Mouse (Mus musculus) midbrain, embryonic 16.5 days (tissue): ENCODE results near the gene Prkce. TPM values are rescaled to one million over a fixed set of nuclear protein-coding genes. Genes with fewer than 3 reads are reported as not detected.

Source experiments
- ATAC-seq: fragments of 200-750 bp; cut with Nextera tagmentation; 2 replicates; pipeline ENCODE4 v1.8.0; 2017; ENCODE audit warnings: moderate TSS enrichment
- H3K27ac ChIP-seq: fragments of 300-500 bp; sonication (generic); 2 replicates; pipeline ENCODE4 v1.5.1; 2014; ENCODE audit warnings: mild to moderate bottlenecking, low read length, mixed read lengths
- H3K27me3 ChIP-seq: fragments of 300-500 bp; sonication (generic); 2 replicates; pipeline ENCODE4 v1.6.1; 2014; ENCODE audit warnings: low read depth, low read length, mixed read lengths; ENCODE audit not compliant: control insufficient read depth, insufficient read depth
- H3K36me3 ChIP-seq: fragments of 300-500 bp; sonication (generic); 2 replicates; pipeline ENCODE4 v1.6.1; 2014; ENCODE audit warnings: mild to moderate bottlenecking, low read length, moderate library complexity, mixed read lengths; ENCODE audit not compliant: control insufficient read depth, insufficient read depth
- H3K4me1 ChIP-seq: fragments of 300-500 bp; sonication (generic); 2 replicates; pipeline ENCODE4 v1.6.1; 2014; ENCODE audit warnings: mild to moderate bottlenecking, low read length, mixed read lengths; ENCODE audit not compliant: control insufficient read depth, insufficient read depth
- H3K4me2 ChIP-seq: fragments of 300-500 bp; sonication (generic); 2 replicates; pipeline ENCODE4 v1.6.1; 2014; ENCODE audit warnings: mild to moderate bottlenecking, low read length, mixed read lengths
- H3K4me3 ChIP-seq: fragments of 300-500 bp; sonication (generic); 2 replicates; pipeline ENCODE4 v1.5.1; 2014; ENCODE audit warnings: low read depth, mild to moderate bottlenecking, low read length, moderate library complexity, mixed read lengths
- H3K9ac ChIP-seq: fragments of 300-500 bp; sonication (generic); 2 replicates; pipeline ENCODE4 v1.6.1; 2014; ENCODE audit warnings: low read depth, low read length, mixed read lengths
- H3K9me3 ChIP-seq: fragments of 300-500 bp; sonication (generic); replicated peaks from 2 replicates; pipeline ENCODE4 v1.6.1; 2014; ENCODE audit warnings: mild to moderate bottlenecking, low read length, mixed read lengths; ENCODE audit not compliant: control insufficient read depth, poor library complexity, severe bottlenecking
- WGBS: fragments of 180-500 bp; shearing (Covaris S2); extraction: QIAGEN DNeasy Blood & Tissue Kit; methylation state at CpG from one replicate; pipeline ENCODE4 v1.1.7; 2014; 5-methylcytosine and 5-hydroxymethylcytosine counted together
- polyA plus RNA-seq: library from polyadenylated mRNA; unstranded; fragments of >200 nt; fragmentation: Nextera tagmentation; extraction: Ambion mirVana; gene quantifications from 2 replicates; pipeline ENCODE4 v1.2.1, GENCODE M21; 2015

Prkce gene
- polyA plus RNA-seq, 1 experiment from 2014 or later = 41.5 TPM

- whole genome bisulfite sequencing = 94% methylated on average over 3 of the region's 3 CpGs
- H3K4me1 ChIP-seq = peaks cover 9% of the 10 kb centered on the region
- no peak for ATAC-seq
- H3K9ac ChIP-seq = no peak overlapping the region
- H3K27ac ChIP-seq = no peak overlapping the region
- no peaks in the 10 kb centered on the region for H3K9me3 ChIP-seq
- H3K36me3 ChIP-seq = no peaks in the 10 kb centered on the region
- no peaks in the 10 kb centered on the region for H3K27me3 ChIP-seq
- H3K4me3 ChIP-seq = no peak overlapping the region
- H3K4me2 ChIP-seq = no peak overlapping the region
Measured at GRCm38 (mm10) chr17:86360849-86361248, 193.3 kb downstream of the Prkce start.

DNA sequence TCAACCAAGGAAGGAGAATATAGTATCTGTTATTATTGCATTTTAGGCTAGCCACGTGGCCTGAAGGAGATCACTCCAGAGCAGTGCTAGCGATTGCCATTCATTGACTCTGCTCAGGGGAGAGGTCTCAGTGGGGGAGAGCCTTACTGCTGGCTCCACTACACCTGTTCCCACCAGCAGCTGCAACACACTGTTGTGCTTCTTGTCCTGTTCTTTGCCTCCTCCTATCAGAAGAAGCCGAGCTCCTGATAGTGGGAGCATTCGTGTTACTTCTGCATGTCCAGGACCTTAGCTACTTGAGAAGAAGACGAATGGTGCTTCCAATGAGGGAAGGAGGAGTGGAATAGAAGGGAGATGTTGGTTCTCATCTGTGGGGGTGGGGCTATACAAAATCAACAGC lies 195.8 kb downstream of the Prkce start:
- no peaks in the 10 kb centered on the region for H3K27me3 ChIP-seq
- 76% methylated on average over 5 of the region's 5 CpGs for WGBS
- no peak for ATAC-seq

DNA sequence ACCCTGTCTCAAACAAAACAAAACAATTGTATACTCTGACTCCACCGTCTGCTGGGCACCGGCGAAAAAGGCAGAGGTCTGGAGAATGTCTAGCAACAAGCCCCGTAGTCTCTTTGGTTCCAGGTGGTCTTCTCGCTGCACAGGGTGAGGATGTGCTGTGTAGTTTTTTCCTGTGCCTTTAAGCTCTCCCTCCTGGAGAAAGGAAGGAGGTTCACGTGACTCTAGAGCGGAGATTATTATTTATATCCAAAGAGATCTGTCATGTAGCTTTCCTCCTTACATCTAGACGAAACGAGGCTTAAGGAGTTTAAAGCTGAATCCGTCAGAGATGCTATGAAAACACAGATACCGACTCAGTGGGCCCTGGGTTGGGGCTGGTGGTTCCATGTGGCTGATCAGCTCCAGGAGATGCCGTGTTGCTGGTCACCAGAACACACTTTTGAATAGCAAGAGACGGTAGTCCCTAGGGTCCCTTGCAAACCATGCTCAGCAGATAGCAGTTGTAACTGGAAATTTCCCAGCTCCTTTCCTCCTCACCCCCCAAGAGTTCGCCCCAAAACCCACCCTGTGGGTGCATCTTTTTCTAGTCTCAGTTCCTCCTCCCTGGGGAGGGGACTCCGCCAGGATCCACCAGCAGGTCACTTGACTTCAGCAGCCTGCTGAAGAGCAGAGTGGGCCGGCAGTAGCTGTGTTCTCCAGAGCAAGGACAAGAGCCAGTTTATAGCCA lies 196.9 kb downstream of the Prkce start:
- H3K9me3 ChIP-seq = no peaks in the 10 kb centered on the region
- H3K4me2 ChIP-seq = no peak overlapping the region
- H3K27ac ChIP-seq = no peak overlapping the region
- ATAC-seq = no peak
- no peak overlapping the region for H3K4me3 ChIP-seq
- no peaks in the 10 kb centered on the region for H3K27me3 ChIP-seq
- H3K4me1 ChIP-seq = peaks cover 12% of the 10 kb centered on the region
- no peak overlapping the region for H3K9ac ChIP-seq
- H3K36me3 ChIP-seq = no peaks in the 10 kb centered on the region
- 76% methylated on average over 16 of the region's 16 CpGs for WGBS

More for the DNA sequence above, 195.8 kb downstream of the Prkce start:
- H3K4me3 ChIP-seq = no peak overlapping the region
- no peaks in the 10 kb centered on the region for H3K36me3 ChIP-seq
- no peak overlapping the region for H3K9ac ChIP-seq
- H3K4me2 ChIP-seq = no peak overlapping the region
- no peaks in the 10 kb centered on the region for H3K9me3 ChIP-seq
- H3K27ac ChIP-seq = no peak overlapping the region
- H3K4me1 ChIP-seq = peaks cover 15% of the 10 kb centered on the region

GRCm38 (mm10) chr17:86366919-86367318 lies 199.3 kb downstream of the Prkce start:
- Histone ChIP-seq H3K9me3 (no peaks in the 10 kb centered on the region), H3K9ac (no peak overlapping the region), H3K4me2 (no peak overlapping the region), H3K4me1 (peaks cover 25% of the 10 kb centered on the region), H3K36me3 (no peaks in the 10 kb centered on the region), H3K27ac (no peak overlapping the region), H3K4me3 (no peak overlapping the region), H3K27me3 (no peaks in the 10 kb centered on the region)
- no peak for ATAC-seq
- 53% methylated on average over 10 of the region's 10 CpGs for WGBS

GRCm38 (mm10) chr17:86367676-86368075 lies 200.1 kb downstream of the Prkce start:
- no peak overlapping the region for H3K27ac ChIP-seq
- no peaks in the 10 kb centered on the region for H3K27me3 ChIP-seq
- H3K4me2 ChIP-seq = no peak overlapping the region
- no peaks in the 10 kb centered on the region for H3K36me3 ChIP-seq
- H3K4me3 ChIP-seq = no peak overlapping the region
- H3K4me1 ChIP-seq = peaks cover 25% of the 10 kb centered on the region
- no peaks in the 10 kb centered on the region for H3K9me3 ChIP-seq
- no peak overlapping the region for H3K9ac ChIP-seq
- WGBS = 55% methylated on average over 7 of the region's 7 CpGs
- no peak for ATAC-seq

DNA sequence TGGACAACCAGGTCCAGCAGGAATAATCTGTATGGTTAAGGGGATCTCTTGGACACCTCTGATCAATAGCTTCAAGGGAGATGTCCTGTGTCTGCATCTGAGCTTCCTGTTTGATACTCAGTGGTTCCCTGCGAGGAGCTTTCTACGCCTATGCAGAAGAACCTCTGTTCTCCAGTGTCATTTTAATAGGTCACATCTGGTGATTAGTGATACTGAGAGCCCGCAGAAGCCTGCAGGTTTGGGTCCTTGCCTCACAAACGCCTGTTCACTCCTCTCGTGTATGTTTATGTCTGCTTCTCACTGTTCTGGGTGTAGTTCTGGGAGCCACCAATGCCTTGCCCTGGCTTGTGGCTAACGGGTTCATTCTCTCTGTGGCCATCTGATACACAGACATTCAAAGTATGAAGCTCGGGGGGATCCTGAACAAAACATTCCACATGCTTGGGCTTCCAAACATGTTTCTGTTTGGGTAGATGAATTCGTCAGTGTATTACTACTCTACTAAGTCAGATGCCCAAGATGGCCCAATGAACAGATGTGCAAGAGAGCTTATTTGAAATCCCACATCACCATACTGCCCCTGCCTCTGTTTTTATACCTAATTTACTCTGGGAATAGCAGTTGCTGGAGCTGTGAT lies 202.6 kb downstream of the Prkce start:
- peaks cover 25% of the 10 kb centered on the region for H3K4me1 ChIP-seq
- H3K27me3 ChIP-seq = no peaks in the 10 kb centered on the region
- H3K9ac ChIP-seq = no peak overlapping the region
- H3K4me3 ChIP-seq = no peak overlapping the region
- 85% methylated on average over 8 of the region's 8 CpGs for WGBS
- H3K36me3 ChIP-seq = no peaks in the 10 kb centered on the region
- no peaks in the 10 kb centered on the region for H3K9me3 ChIP-seq
- H3K27ac ChIP-seq = no peak overlapping the region
- no peak overlapping the region for H3K4me2 ChIP-seq
- ATAC-seq = no peak

DNA sequence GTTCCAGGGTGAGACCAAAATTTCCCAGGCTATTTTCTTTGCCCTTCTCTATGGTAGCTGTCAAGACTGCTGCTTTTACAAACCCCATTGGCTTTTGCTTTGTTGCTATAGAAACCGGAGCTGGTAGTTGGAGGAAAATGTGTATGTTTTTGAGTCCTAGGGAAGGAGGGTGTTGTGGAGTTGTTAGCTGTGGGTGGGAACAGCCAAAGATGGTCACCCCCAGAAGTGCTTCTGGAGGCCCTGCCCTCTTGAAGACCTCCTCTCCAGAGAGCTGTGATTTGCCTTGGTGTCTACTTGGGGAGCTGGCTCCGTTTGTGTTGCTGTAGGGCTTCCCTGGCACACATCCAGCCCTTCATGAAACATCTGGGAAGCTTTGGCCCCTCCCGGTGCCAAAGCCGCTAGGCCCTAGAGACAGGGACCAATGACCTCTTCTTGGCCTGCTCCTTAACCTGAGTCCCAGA lies 203.5 kb downstream of the Prkce start:
- H3K36me3 ChIP-seq = no peaks in the 10 kb centered on the region
- ATAC-seq = peak; percentile 67
- no peaks in the 10 kb centered on the region for H3K27me3 ChIP-seq
- H3K4me1 ChIP-seq = peaks cover 25% of the 10 kb centered on the region
- 74% methylated on average over 4 of the region's 4 CpGs for WGBS
- no peaks in the 10 kb centered on the region for H3K9me3 ChIP-seq
- no peak overlapping the region for H3K4me3 ChIP-seq
- no peak overlapping the region for H3K9ac ChIP-seq
- peak overlapping the region; percentile 53; the same call in 1 of the 2 replicates for H3K27ac ChIP-seq
- H3K4me2 ChIP-seq = no peak overlapping the region

DNA sequence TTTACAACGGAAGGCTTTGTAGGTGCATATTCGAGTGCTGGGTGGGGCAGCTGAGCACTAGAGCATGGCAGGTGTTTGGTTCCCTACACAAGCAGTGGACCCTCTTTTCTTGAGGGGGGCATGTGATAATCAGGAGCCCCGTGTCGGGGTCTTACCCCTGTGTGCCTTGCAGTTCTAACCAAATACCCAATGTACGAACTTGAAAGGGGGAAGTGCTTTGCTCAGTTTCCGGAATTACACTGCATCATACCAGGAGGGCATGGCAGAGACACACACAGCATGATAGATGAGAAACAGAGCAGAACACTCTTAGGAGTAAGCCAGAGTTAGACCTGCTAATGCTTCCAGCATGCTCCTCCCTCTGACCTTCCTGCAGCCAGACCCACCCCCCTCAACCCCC lies 208.8 kb downstream of the Prkce start:
- H3K4me3 ChIP-seq = no peak overlapping the region
- no peak overlapping the region for H3K4me2 ChIP-seq
- no peak overlapping the region for H3K27ac ChIP-seq
- H3K4me1 ChIP-seq = peaks cover 13% of the 10 kb centered on the region
- H3K36me3 ChIP-seq = no peaks in the 10 kb centered on the region
- no peaks in the 10 kb centered on the region for H3K9me3 ChIP-seq
- H3K27me3 ChIP-seq = no peaks in the 10 kb centered on the region
- 83% methylated on average over 6 of the region's 6 CpGs for WGBS
- H3K9ac ChIP-seq = no peak overlapping the region
- ATAC-seq = no peak

- ATAC-seq = no peak
- 86% methylated on average over 9 of the region's 9 CpGs for WGBS
Measured at GRCm38 (mm10) chr17:86377863-86378262, 210.3 kb downstream of the Prkce start.

More at GRCm38 (mm10) chr17:86377863-86378262, 210.3 kb downstream of the Prkce start:
- Histone ChIP-seq H3K27me3 (no peaks in the 10 kb centered on the region), H3K4me1 (peaks cover 9% of the 10 kb centered on the region), H3K9ac (no peak overlapping the region), H3K9me3 (no peaks in the 10 kb centered on the region), H3K27ac (no peak overlapping the region), H3K36me3 (no peaks in the 10 kb centered on the region), H3K4me2 (no peak overlapping the region), H3K4me3 (no peak overlapping the region)
